Mouse (Mus musculus): ENCODE data around the gene Rpl14.

The Rpl14 gene

GRCm38 (mm10) chr9:120614059-120614458, 42.8 kb downstream of the Rpl14 start:
- no peak for DNase-seq

GRCm38 (mm10) chr9:120618101-120618500, 46.9 kb downstream of the Rpl14 start:
- DNase-seq: no peak

GRCm38 (mm10) chr9:120619347-120619708, 48.1 kb downstream of the Rpl14 start:
- no peak for DNase-seq

GRCm38 (mm10) chr9:120619709-120620408, 48.6 kb downstream of the Rpl14 start:
- DNase-seq: peak; percentile 88

- DNase-seq: no peak
Observed at GRCm38 (mm10) chr9:120620409-120620745, 49.1 kb downstream of the Rpl14 start.

Measured in embryo, embryonic 11 days (tissue).